Mouse (Mus musculus): ENCODE measurements at regions not wholly inside any gene's neighbourhood (a gene's known extent, or its start where the extent isn't known, plus 50 kb on each side); places are given as distances from the start of the nearest gene placed in this dataset.

GRCm38 (mm10) chr1:73625365-73625764, 498.9 kb downstream of the Tns1 start:
- TF ChIP-seq CTCF (IDR thresholded peaks at IDR 0.05; ENCODE audit: control insufficient read depth, insufficient read depth, insufficient read length) (no peak), MYOG (IDR thresholded peaks at IDR 0.05; ENCODE audit: control insufficient read depth, extremely low read depth, insufficient read length) (no peak), MAX (IDR thresholded peaks at IDR 0.05) (no peak), CEBPB (IDR thresholded peaks at IDR 0.05; ENCODE audit: low read depth) (no peak), USF1 (IDR thresholded peaks at IDR 0.05; ENCODE audit: low read depth) (no peak)

All from C2C12 (cell line).